Mouse (Mus musculus): ENCODE measurements at regions not wholly inside any gene's neighbourhood (a gene's known extent, or its start where the extent isn't known, plus 50 kb on each side); places are given as distances from the start of the nearest gene placed in this dataset.

DNA sequence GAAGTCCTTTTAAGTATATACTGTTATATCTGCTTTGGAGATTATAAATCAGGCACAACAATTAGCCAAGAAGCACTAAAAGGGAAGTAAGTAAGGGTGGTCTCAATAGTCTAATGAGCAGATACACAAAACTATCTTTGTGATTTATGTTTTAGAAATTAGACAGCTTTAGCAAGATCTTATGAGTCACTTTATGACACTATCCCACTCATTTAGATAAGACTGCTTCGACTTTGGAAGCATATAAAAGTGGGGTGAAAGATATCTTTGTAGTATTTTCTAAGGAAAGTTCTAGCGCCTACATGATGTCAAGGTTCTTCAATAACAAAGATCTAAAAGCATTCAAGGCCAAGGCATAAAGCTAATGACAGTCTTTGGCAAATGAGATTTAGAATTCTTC lies 214.5 kb upstream of the Slc7a11 start:
- TF ChIP-seq CTCF (conservative IDR thresholded peaks at IDR 0.05; ENCODE audit: low read length) (no peak), NANOG (IDR thresholded peaks at IDR 0.05; ENCODE audit: borderline replicate concordance, low read length) (no peak)

Data from E14TG2a.4 (cell line).